ENCODE assay signal across 25 mouse cellular contexts in the genomic region with DNA sequence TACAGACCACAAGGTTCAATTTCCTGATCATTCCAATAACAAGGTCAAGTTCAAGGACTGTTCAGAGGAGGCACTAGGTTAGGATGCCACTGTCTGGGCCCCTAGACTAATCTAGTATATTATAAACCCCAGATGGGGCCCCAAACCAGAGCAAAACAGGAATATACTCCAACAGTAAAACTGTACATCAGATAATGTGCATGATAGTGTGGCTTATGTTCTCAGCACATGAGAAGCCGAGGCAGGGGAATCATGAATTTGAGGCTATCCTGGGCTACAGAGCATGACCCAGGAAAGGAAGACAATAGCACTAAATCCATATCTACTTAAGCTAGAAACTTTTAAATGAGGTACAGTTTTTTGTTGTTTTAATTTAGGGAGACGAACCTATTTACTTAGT. TPM values are rescaled to one million over a fixed set of nuclear protein-coding genes. Genes with fewer than 3 reads are reported as not detected.
DNase-seq lines count a peak whose midpoint lies in the region; ATAC-seq and TF ChIP-seq lines count a peak whose summit lies in the region.
"Had no signal": no experiment of that assay in that cellular context is flagged by ENCODE, and none has a peak within 500 bp of the region (broad histone marks: within the 10 kb centered on the region; RNA-seq: fewer than 3 reads in every experiment).

No protein-coding gene starts in this region.

- no peaks in the 10 kb centered on the region for H3K27me3 ChIP-seq in lung, embryonic 15.5 days
- no peaks in the 10 kb centered on the region for H3K27me3 ChIP-seq in lung, postnatal 0 days (replicated peaks; ENCODE audit: insufficient read depth, low read length)
- no peaks in the 10 kb centered on the region for H3K27me3 ChIP-seq in MEL (ENCODE audit: control insufficient read depth in 1 of 2, insufficient read depth in 2 of 2, low read length in 2 of 2)
- H3K27me3 ChIP-seq: CH12.LX, Patski had no signal

- no peak overlapping the region for H3K4me3 ChIP-seq in lung, embryonic 15.5 days
- H3K4me3 ChIP-seq in lung, postnatal 0 days (ENCODE audit: low read depth, low read length) = no peak overlapping the region
- H3K4me3 ChIP-seq in MEL (ENCODE audit: control insufficient read depth in 1 of 2, insufficient read depth in 1 of 2, low read depth in 2 of 2, low read length in 2 of 2) = no peak overlapping the region

- no peak overlapping the region for H3K4me2 ChIP-seq in lung, embryonic 15.5 days
- H3K4me2 ChIP-seq in lung, postnatal 0 days (replicated peaks; ENCODE audit: low read depth, low read length) = no peak overlapping the region

- no peaks in the 10 kb centered on the region for H3K36me3 ChIP-seq in lung, embryonic 15.5 days
- H3K36me3 ChIP-seq in lung, postnatal 0 days (ENCODE audit: insufficient read depth, low read length) = no peaks in the 10 kb centered on the region
- H3K36me3 ChIP-seq in MEL (ENCODE audit: control insufficient read depth in 1 of 2, insufficient read depth in 2 of 2, low read length in 2 of 2) = peaks cover 0 to 12% of the 10 kb centered on the region in 2 experiments; a peak in 3 of 4 replicates

- TF ChIP-seq CTCF in lung, postnatal 0 days (IDR thresholded peaks at IDR 0.05) = no peak
- TF ChIP-seq CTCF in MEL (IDR thresholded peaks at IDR 0.05 in 2 of 3, conservative IDR thresholded peaks at IDR 0.05 in 1 of 3; ENCODE audit: control insufficient read depth in 1 of 3, insufficient read depth in 1 of 3, low read depth in 2 of 3, low read length in 3 of 3, poor library complexity in 1 of 3, severe bottlenecking in 1 of 3) = no peak

- TF ChIP-seq RAD21 in MEL (IDR thresholded peaks at IDR 0.05; ENCODE audit: low read depth, low read length) = no peak

- H3K79me2 ChIP-seq in MEL (ENCODE audit: control insufficient read depth, insufficient read depth, low read length, poor library complexity) = no peaks in the 10 kb centered on the region

- 79% methylated on average over 2 of the region's 2 CpGs for WGBS in lung, embryonic 15.5 days
- 68% methylated on average over 2 of the region's 2 CpGs for WGBS in lung, postnatal 0 days

- H3K9me3 ChIP-seq in lung, embryonic 15.5 days = no peaks in the 10 kb centered on the region
- H3K9me3 ChIP-seq in lung, postnatal 0 days (ENCODE audit: low read length) = no peaks in the 10 kb centered on the region
- H3K9me3 ChIP-seq in MEL (replicated peaks; ENCODE audit: insufficient read depth, low read length) = no peaks in the 10 kb centered on the region
- H3K9me3 ChIP-seq: G1E had no signal

- H3K9ac ChIP-seq in lung, embryonic 15.5 days = no peak overlapping the region
- no peak overlapping the region for H3K9ac ChIP-seq in lung, postnatal 0 days (replicated peaks; ENCODE audit: low read depth)
- H3K9ac ChIP-seq in MEL (ENCODE audit: control insufficient read depth, low read depth, low read length, poor library complexity, severe bottlenecking) = no peak overlapping the region

- no peak for TF ChIP-seq POLR2A in MEL (IDR thresholded peaks at IDR 0.05; ENCODE audit: control insufficient read depth in 1 of 2, insufficient read depth in 1 of 2, low read depth in 1 of 2, low read length in 2 of 2, poor library complexity in 1 of 2)

- H3K4me1 ChIP-seq in lung, embryonic 15.5 days = peaks cover 9% of the 10 kb centered on the region; the same call in 1 of the 2 replicates
- 0 out of 2 replicates have a peak, but pooled peaks cover 6% of the 10 kb centered on the region for H3K4me1 ChIP-seq in lung, postnatal 0 days (ENCODE audit: insufficient read depth, low read depth, low read length)
- H3K4me1 ChIP-seq in MEL (ENCODE audit: control insufficient read depth in 1 of 2, insufficient read depth in 2 of 2, low read length in 2 of 2) = peaks cover 6 to 9% of the 10 kb centered on the region in 2 experiments; a peak in 3 of 4 replicates

- DNase-seq in heart, adult 11 months = peak; percentile 51
- no peak for DNase-seq in heart, adult 8-10 months (ENCODE audit: low spot score)
- DNase-seq in lung, adult 18-20 months = no peak
- DNase-seq in lung, postnatal 0 days (ENCODE audit: low spot score) = no peak
- DNase-seq in lung, postnatal 36 days = no peak
- DNase-seq in MEL (ENCODE audit: low read depth, low spot score) = peak; percentile 31
- DNase-seq: adrenal gland, adult 2 months; adrenal gland, adult 8-10 months; adrenal gland, postnatal 10 days; adrenal gland, postnatal 14 days; adrenal gland, postnatal 25 days; adrenal gland, postnatal 36 days; B cell, adult 2 months; cerebellum, adult 11 months; cerebellum, adult 11-12 months; cerebellum, adult 18-20 months; cerebellum, adult 2 months had no signal

- no peak for ATAC-seq in lung, embryonic 15.5 days (ENCODE audit: borderline replicate concordance, extremely low read depth, low FRiP score, low TSS enrichment)
- no peak for ATAC-seq in lung, postnatal 0 days
- no peak for ATAC-seq in activated CD4-positive, CD25-positive, alpha-beta regulatory T cell, adult 4 months
- ATAC-seq: CD4-positive, CD25-positive, alpha-beta regulatory T cell, adult 4 months; Patski had no signal

- H3K27ac ChIP-seq in lung, embryonic 15.5 days = 0 out of 2 replicates have a peak overlapping the region, but pooled peaks have one; percentile 41
- 0 out of 2 replicates have a peak overlapping the region, but pooled peaks have one; percentile 20 for H3K27ac ChIP-seq in lung, postnatal 0 days (ENCODE audit: low read length)
- no peak overlapping the region; the same call in 1 of the 2 replicates for H3K27ac ChIP-seq in MEL (ENCODE audit: control insufficient read depth, low read depth, low read length)

- no peak for TF ChIP-seq EP300 in lung, postnatal 0 days (IDR thresholded peaks at IDR 0.05)
- TF ChIP-seq EP300 in MEL (IDR thresholded peaks at IDR 0.05; ENCODE audit: low read depth in 1 of 2, low read length in 2 of 2) = no peak

TF ChIP-seq in MEL, 35 proteins besides CTCF, POLR2A, EP300 and RAD21:
- no peak for TF ChIP-seq NELFE (IDR thresholded peaks at IDR 0.05; ENCODE audit: low read depth, low read length)
- TF ChIP-seq GATA1 (IDR thresholded peaks at IDR 0.05; ENCODE audit: low read depth, low read length) = peak; percentile 51; the same call in 1 of the 2 replicates

RNA-seq across cellular contexts. Expression of a gene that starts 19.5 kb away (rescaled TPM):
- total RNA-seq in heart, adult 8-10 months (2022) = not detected
- not detected in 2 replicates for polyA plus RNA-seq in lung, embryonic 15.5 days (2015; fragmentation: Nextera tagmentation; extraction: Ambion mirVana)
- polyA plus RNA-seq in lung, postnatal 0 days (2015; fragmentation: Nextera tagmentation; extraction: Ambion mirVana) = 0.04 TPM in 1 of 2 replicates, not detected in the other
- total RNA-seq in MEL (2012; rRNA removed) = 0.03 and 0.04 TPM in 2 replicates
- under 1 TPM in 1 of 2 experiments, not detected in 1; 0.38 TPM for polyA plus RNA-seq in MEL (2012; ENCODE audit: insufficient read depth in 1 of 2, insufficient read length in 2 of 2, low read depth in 1 of 2, low replicate concordance in 2 of 2, missing spikeins in 1 of 2)
- polyA plus RNA-seq in activated CD4-positive, CD25-positive, alpha-beta regulatory T cell, adult 4 months (2017; shearing (Covaris generic)) = not detected
- total RNA-seq: adrenal gland, adult 18-20 months; adrenal gland, adult 2 months; adrenal gland, postnatal 10 days; adrenal gland, postnatal 14 days; adrenal gland, postnatal 25 days; adrenal gland, postnatal 36 days had no signal
- polyA plus RNA-seq: adrenal gland, adult 2 months; C2C12; CD4-positive, CD25-positive, alpha-beta regulatory T cell, adult 4 months; G1E; Patski had no signal

RNA-seq across cellular contexts. Expression of a gene that starts 40.8 kb away (rescaled TPM):
- 10 to 100 TPM; 25.5 to 36.2 (median 31.4) TPM for total RNA-seq in heart, adult 8-10 months (2022)
- polyA plus RNA-seq in lung, embryonic 15.5 days (2015; fragmentation: Nextera tagmentation; extraction: Ambion mirVana) = 28.0 and 28.8 TPM in 2 replicates
- 37.7 and 41.6 TPM in 2 replicates for polyA plus RNA-seq in lung, postnatal 0 days (2015; fragmentation: Nextera tagmentation; extraction: Ambion mirVana)
- 0.27 and 0.39 TPM in 2 replicates for total RNA-seq in MEL (2012; rRNA removed)
- polyA plus RNA-seq in MEL (2012; ENCODE audit: insufficient read depth in 1 of 2, insufficient read length in 2 of 2, low read depth in 1 of 2, low replicate concordance in 2 of 2, missing spikeins in 1 of 2) = 1 to 10 TPM in 1 of 2 experiments, not detected in 1; 1.8 TPM
- 10 to 100 TPM; 14.0 to 14.3 TPM for polyA plus RNA-seq in activated CD4-positive, CD25-positive, alpha-beta regulatory T cell, adult 4 months (2017; shearing (Covaris generic))

Comparison
In these comparisons a context has a peak if more than half of its experiments do, and no peak if none do; other contexts are left out.
1. DNase-seq: peak in heart, adult 11 months (single experiment) and MEL (single experiment); none in heart, adult 8-10 months (single experiment), lung, adult 18-20 months (0 of 2), lung, postnatal 0 days (single experiment) and lung, postnatal 36 days (single experiment).
2. RNA of a gene that starts 40.8 kb away (polyA plus RNA-seq): 37.7 to 41.6 TPM in lung, postnatal 0 days, 28.0 to 28.8 TPM in lung, embryonic 15.5 days and 14.0 to 14.3 TPM in activated CD4-positive, CD25-positive, alpha-beta regulatory T cell, adult 4 months; 1.8 TPM in MEL; every median in the first group is over 4 times any median in the second.